Comparison of ENCODE assay signal across 19 mouse cellular contexts in the genomic region with DNA sequence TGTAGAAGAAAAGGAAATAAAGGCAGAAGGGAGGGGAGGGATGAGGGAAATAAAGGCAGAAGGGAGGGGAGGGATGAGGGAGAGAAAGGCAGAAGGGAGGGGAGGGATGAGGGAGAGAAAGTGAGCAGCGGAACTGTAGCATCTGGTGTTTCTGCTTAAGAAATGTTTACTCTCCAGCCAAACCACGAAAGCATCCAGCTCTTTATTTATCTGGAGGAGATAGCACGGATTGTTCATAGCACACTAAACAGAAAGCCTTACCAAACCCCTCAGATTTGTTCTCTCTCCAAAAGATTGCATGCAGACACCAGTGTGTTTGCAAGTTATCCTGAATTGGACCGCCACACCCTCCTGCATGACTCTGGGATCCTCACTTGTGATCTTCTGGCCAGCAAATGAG.
A peak's percentile ranks its signal among the peaks of the same experiment; 100 is the strongest.
DNase-seq lines count a peak whose midpoint lies in the region; ATAC-seq and TF ChIP-seq lines count a peak whose summit lies in the region.
"Had no signal": no experiment of that assay in that cellular context is flagged by ENCODE, and none has a peak within 500 bp of the region (broad histone marks: within the 10 kb centered on the region; RNA-seq: fewer than 3 reads in every experiment).

No protein-coding gene starts in this region.

- DNase-seq in forebrain, embryonic 14.5 days (ENCODE audit: low spot score) = peak; percentile 38
- DNase-seq in forebrain, embryonic 10.5 days (ENCODE audit: extremely low spot score, low spot score) = no peak
- DNase-seq in hindbrain, postnatal 0 days (ENCODE audit: low spot score) = peak; percentile 18
- DNase-seq in hindbrain, embryonic 14.5 days (ENCODE audit: low spot score) = no peak
- peak; percentile 59 for DNase-seq in 3T3-L1 (ENCODE audit: low read depth, low spot score)
- peak; percentile 50 for DNase-seq in brain, adult 2 months (ENCODE audit: low read depth, low spot score)
- no peak for DNase-seq in adrenal gland, postnatal 4 days (ENCODE audit: low spot score in 2 of 2)
- DNase-seq in adrenal gland, postnatal 36 days = no peak
- DNase-seq: adrenal gland, postnatal 14 days; embryo, embryonic 11 days; kidney, adult 8-10 months; kidney, postnatal 25 days; thymus, postnatal 25 days had no signal

- 0 out of 2 replicates have a peak, but pooled peaks cover 2% of the 10 kb centered on the region for H3K4me1 ChIP-seq in forebrain, embryonic 14.5 days (ENCODE audit: control insufficient read depth, insufficient read depth, low read length)
- peaks cover 7% of the 10 kb centered on the region; the same call in 1 of the 2 replicates for H3K4me1 ChIP-seq in forebrain, embryonic 10.5 days
- no peaks in the 10 kb centered on the region for H3K4me1 ChIP-seq in hindbrain, postnatal 0 days (ENCODE audit: insufficient read depth, low read length)
- H3K4me1 ChIP-seq in hindbrain, embryonic 14.5 days (replicated peaks; ENCODE audit: control insufficient read depth, insufficient read depth, low read length) = no peaks in the 10 kb centered on the region
- H3K4me1 ChIP-seq: neural tube, embryonic 12.5 days had no signal

- no peak overlapping the region for H3K9ac ChIP-seq in forebrain, embryonic 14.5 days (ENCODE audit: low read length)
- no peak overlapping the region for H3K9ac ChIP-seq in hindbrain, postnatal 0 days (replicated peaks; ENCODE audit: low read length)
- no peak overlapping the region for H3K9ac ChIP-seq in hindbrain, embryonic 14.5 days
- H3K9ac ChIP-seq: neural tube, embryonic 12.5 days had no signal

- WGBS in forebrain, embryonic 14.5 days = 71% methylated on average over 4 of the region's 4 CpGs
- WGBS in forebrain, embryonic 10.5 days = 88% methylated on average over 4 of the region's 4 CpGs
- WGBS in hindbrain, postnatal 0 days = 54% methylated on average over 4 of the region's 4 CpGs
- 71% methylated on average over 4 of the region's 4 CpGs for WGBS in hindbrain, embryonic 14.5 days

- no peak overlapping the region for H3K27ac ChIP-seq in forebrain, embryonic 14.5 days (ENCODE audit: low read depth, low read length)
- H3K27ac ChIP-seq in forebrain, embryonic 10.5 days = no peak overlapping the region
- no peak overlapping the region for H3K27ac ChIP-seq in hindbrain, postnatal 0 days
- no peak overlapping the region for H3K27ac ChIP-seq in hindbrain, embryonic 14.5 days
- H3K27ac ChIP-seq: gastrocnemius, adult 2 months; hindbrain, embryonic 10.5 days; macrophage; midbrain, embryonic 10.5 days; neural tube, embryonic 12.5 days had no signal

- no peaks in the 10 kb centered on the region for H3K36me3 ChIP-seq in forebrain, embryonic 14.5 days (ENCODE audit: control insufficient read depth, insufficient read depth, low read length)
- no peaks in the 10 kb centered on the region for H3K36me3 ChIP-seq in forebrain, embryonic 10.5 days (replicated peaks)
- no peaks in the 10 kb centered on the region for H3K36me3 ChIP-seq in hindbrain, postnatal 0 days (ENCODE audit: insufficient read depth, low read length)
- H3K36me3 ChIP-seq in hindbrain, embryonic 14.5 days (replicated peaks; ENCODE audit: control insufficient read depth, insufficient read depth) = no peaks in the 10 kb centered on the region
- H3K36me3 ChIP-seq: hindbrain, embryonic 10.5 days; midbrain, embryonic 10.5 days; neural tube, embryonic 12.5 days had no signal

- no peak overlapping the region for H3K4me3 ChIP-seq in forebrain, embryonic 14.5 days (ENCODE audit: low read depth, low read length)
- no peak overlapping the region for H3K4me3 ChIP-seq in forebrain, embryonic 10.5 days
- H3K4me3 ChIP-seq in hindbrain, postnatal 0 days (ENCODE audit: low read length) = no peak overlapping the region
- H3K4me3 ChIP-seq in hindbrain, embryonic 14.5 days (replicated peaks; ENCODE audit: low read length) = no peak overlapping the region
- H3K4me3 ChIP-seq: gastrocnemius, adult 2 months; hindbrain, embryonic 10.5 days; midbrain, embryonic 10.5 days; neural tube, embryonic 12.5 days had no signal

- H3K9me3 ChIP-seq in forebrain, embryonic 14.5 days (replicated peaks; ENCODE audit: control insufficient read depth, low read length) = no peaks in the 10 kb centered on the region
- H3K9me3 ChIP-seq in forebrain, embryonic 10.5 days = no peaks in the 10 kb centered on the region
- no peaks in the 10 kb centered on the region for H3K9me3 ChIP-seq in hindbrain, postnatal 0 days (ENCODE audit: low read length)
- no peaks in the 10 kb centered on the region for H3K9me3 ChIP-seq in hindbrain, embryonic 14.5 days (ENCODE audit: control insufficient read depth, low read length)
- H3K9me3 ChIP-seq: hindbrain, embryonic 10.5 days; midbrain, embryonic 10.5 days; neural tube, embryonic 12.5 days had no signal

- ATAC-seq in forebrain, embryonic 14.5 days = no peak
- no peak for ATAC-seq in hindbrain, postnatal 0 days
- no peak for ATAC-seq in hindbrain, embryonic 14.5 days (ENCODE audit: low FRiP score)

- no peaks in the 10 kb centered on the region for H3K27me3 ChIP-seq in forebrain, embryonic 14.5 days (replicated peaks; ENCODE audit: control insufficient read depth, insufficient read depth, low read length)
- H3K27me3 ChIP-seq in forebrain, embryonic 10.5 days (ENCODE audit: poor library complexity, severe bottlenecking) = no peaks in the 10 kb centered on the region
- H3K27me3 ChIP-seq in hindbrain, postnatal 0 days (ENCODE audit: insufficient read depth, low read length) = no peaks in the 10 kb centered on the region
- H3K27me3 ChIP-seq in hindbrain, embryonic 14.5 days (ENCODE audit: control insufficient read depth, insufficient read depth, low read length) = no peaks in the 10 kb centered on the region
- H3K27me3 ChIP-seq: neural tube, embryonic 12.5 days had no signal

- H3K4me2 ChIP-seq in forebrain, embryonic 14.5 days (ENCODE audit: low read length) = no peak overlapping the region
- H3K4me2 ChIP-seq in hindbrain, postnatal 0 days (ENCODE audit: low read depth, low read length) = no peak overlapping the region
- no peak overlapping the region for H3K4me2 ChIP-seq in hindbrain, embryonic 14.5 days (replicated peaks)
- H3K4me2 ChIP-seq: liver, embryonic 11.5 days; neural tube, embryonic 12.5 days had no signal

- no peak for TF ChIP-seq CTCF in hindbrain, postnatal 0 days (IDR thresholded peaks at IDR 0.05; ENCODE audit: low read depth)

Comparison
In these comparisons a context has a peak if more than half of its experiments do, and no peak if none do; other contexts are left out.
1. DNase-seq: peak in forebrain, embryonic 14.5 days (single experiment), hindbrain, postnatal 0 days (single experiment), 3T3-L1 (single experiment) and brain, adult 2 months (single experiment); none in forebrain, embryonic 10.5 days (single experiment), hindbrain, embryonic 14.5 days (single experiment), adrenal gland, postnatal 4 days (0 of 2) and adrenal gland, postnatal 36 days (0 of 2).